ENCODE assay signal across 8 mouse cellular contexts in the genomic region with DNA sequence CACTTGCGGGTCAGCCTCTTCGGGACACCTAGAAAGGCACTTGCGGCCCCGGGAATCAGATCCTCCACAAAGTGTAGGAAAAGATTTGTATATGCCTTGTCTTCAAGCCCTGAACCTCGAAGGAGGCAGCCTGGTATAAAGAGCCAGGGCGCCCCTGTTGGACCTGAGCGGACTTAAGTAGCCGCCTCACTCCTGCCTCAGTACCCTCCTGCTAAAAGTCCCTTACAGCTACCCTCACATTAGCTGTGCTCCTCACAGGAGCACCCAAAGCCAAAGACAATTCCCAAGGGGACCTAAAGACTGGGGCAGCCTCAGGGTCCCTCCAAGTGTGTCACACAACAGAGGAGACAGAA. TPM values are rescaled to one million over a fixed set of nuclear protein-coding genes. Genes with fewer than 3 reads are reported as not detected.
DNase-seq lines count a peak whose midpoint lies in the region; ATAC-seq and TF ChIP-seq lines count a peak whose summit lies in the region.

No protein-coding gene starts in this region.

- no peak for TF ChIP-seq POLR2A in cortical plate, adult 2 months (IDR thresholded peaks at IDR 0.05; ENCODE audit: extremely low read depth, insufficient read depth, low read length)

- DNase-seq in heart, adult 18-20 months = no peak
- DNase-seq in hindbrain, postnatal 0 days (ENCODE audit: low spot score) = no peak
- DNase-seq in midbrain, embryonic 14.5 days = no peak
- DNase-seq in natural killer cell, adult 2 months (ENCODE audit: low spot score in 2 of 2) = no peak
- DNase-seq in thymus, postnatal 0 days (ENCODE audit: low spot score) = no peak
- no peak for DNase-seq in left cerebral cortex, postnatal 4 days

- H3K4me3 ChIP-seq in heart, embryonic 15.5 days = peak overlapping the region; percentile 33
- H3K4me3 ChIP-seq in cortical plate, adult 2 months (ENCODE audit: insufficient read depth, low read length) = peak overlapping the region; percentile 40; the same call in 1 of the 2 replicates
- peak overlapping the region; percentile 35 for H3K4me3 ChIP-seq in hindbrain, postnatal 0 days (ENCODE audit: low read length)
- peak overlapping the region; percentile 37 for H3K4me3 ChIP-seq in midbrain, embryonic 14.5 days (replicated peaks; ENCODE audit: low read depth, low read length)

- WGBS in heart, embryonic 15.5 days = 16% methylated on average over 8 of the region's 8 CpGs
- WGBS in hindbrain, postnatal 0 days = 13% methylated on average over 8 of the region's 8 CpGs
- WGBS in midbrain, embryonic 14.5 days = 13% methylated on average over 8 of the region's 8 CpGs

- no peak for ATAC-seq in heart, embryonic 15.5 days (replicated peaks; ENCODE audit: insufficient number of reproducible peaks, insufficient read depth, low FRiP score, low read depth)
- peak; percentile 27; the same call in 1 of the 2 replicates for ATAC-seq in hindbrain, postnatal 0 days
- ATAC-seq in midbrain, embryonic 14.5 days (ENCODE audit: low FRiP score, low TSS enrichment) = no peak

- H3K9ac ChIP-seq in heart, embryonic 15.5 days = no peak overlapping the region
- peak overlapping the region; percentile 40 for H3K9ac ChIP-seq in hindbrain, postnatal 0 days (replicated peaks; ENCODE audit: low read length)
- H3K9ac ChIP-seq in midbrain, embryonic 14.5 days (replicated peaks; ENCODE audit: low read length) = peak overlapping the region; percentile 50

- peaks cover 41% of the 10 kb centered on the region for H3K27me3 ChIP-seq in heart, embryonic 15.5 days
- H3K27me3 ChIP-seq in hindbrain, postnatal 0 days (ENCODE audit: insufficient read depth, low read length) = 0 out of 2 replicates have a peak, but pooled peaks cover 3% of the 10 kb centered on the region
- H3K27me3 ChIP-seq in midbrain, embryonic 14.5 days (ENCODE audit: control insufficient read depth, insufficient read depth, low read length) = peaks cover 3% of the 10 kb centered on the region

- no peak for TF ChIP-seq CTCF in cortical plate, adult 2 months (IDR thresholded peaks at IDR 0.05; ENCODE audit: extremely low read depth, insufficient read depth, low read length)
- 0 out of 2 replicates have a peak, but pooled peaks have one; percentile 6 for TF ChIP-seq CTCF in hindbrain, postnatal 0 days (IDR thresholded peaks at IDR 0.05; ENCODE audit: low read depth)

- H3K27ac ChIP-seq in heart, embryonic 15.5 days = no peak overlapping the region
- no peak overlapping the region for H3K27ac ChIP-seq in cortical plate, adult 2 months (ENCODE audit: insufficient read depth, low read length)
- H3K27ac ChIP-seq in hindbrain, postnatal 0 days = no peak overlapping the region
- no peak overlapping the region for H3K27ac ChIP-seq in midbrain, embryonic 14.5 days (replicated peaks; ENCODE audit: low read depth, low read length)

- H3K4me2 ChIP-seq in heart, embryonic 15.5 days = peak overlapping the region; percentile 58
- peak overlapping the region; percentile 75 for H3K4me2 ChIP-seq in hindbrain, postnatal 0 days (ENCODE audit: low read depth, low read length)
- H3K4me2 ChIP-seq in midbrain, embryonic 14.5 days (ENCODE audit: low read length) = peak overlapping the region; percentile 72

- peaks cover 8% of the 10 kb centered on the region for H3K4me1 ChIP-seq in heart, embryonic 15.5 days (replicated peaks)
- H3K4me1 ChIP-seq in cortical plate, adult 2 months (ENCODE audit: control insufficient read depth, insufficient read depth, low read length) = no peaks in the 10 kb centered on the region; the same call in 1 of the 2 replicates
- H3K4me1 ChIP-seq in hindbrain, postnatal 0 days (ENCODE audit: insufficient read depth, low read length) = peaks cover 5% of the 10 kb centered on the region; the same call in 1 of the 2 replicates
- no peaks in the 10 kb centered on the region for H3K4me1 ChIP-seq in midbrain, embryonic 14.5 days (ENCODE audit: control insufficient read depth, insufficient read depth, low read length)

- H3K9me3 ChIP-seq in heart, embryonic 15.5 days (replicated peaks) = no peaks in the 10 kb centered on the region
- no peaks in the 10 kb centered on the region for H3K9me3 ChIP-seq in hindbrain, postnatal 0 days (ENCODE audit: low read length)
- no peaks in the 10 kb centered on the region for H3K9me3 ChIP-seq in midbrain, embryonic 14.5 days (ENCODE audit: control insufficient read depth, low read length)

- H3K36me3 ChIP-seq in heart, embryonic 15.5 days = no peaks in the 10 kb centered on the region
- no peaks in the 10 kb centered on the region for H3K36me3 ChIP-seq in hindbrain, postnatal 0 days (ENCODE audit: insufficient read depth, low read length)
- H3K36me3 ChIP-seq in midbrain, embryonic 14.5 days (ENCODE audit: control insufficient read depth, insufficient read depth, low read length) = no peaks in the 10 kb centered on the region

- intact Hi-C loops in left cerebral cortex, postnatal 4 days (cut with DNase I) = no loop called here

RNA-seq across cellular contexts. Expression of a gene that starts 0.4 kb away (rescaled TPM):
- 0.34 and 2.5 TPM in 2 replicates for polyA plus RNA-seq in heart, embryonic 15.5 days (2015; fragmentation: Nextera tagmentation; extraction: Ambion mirVana)
- 1 to 10 TPM in 1 of 2 experiments, under 1 TPM in 1; 0.99 to 1.5 TPM for total RNA-seq in heart, adult 18-20 months (2021)
- 30.8 and 32.0 TPM in 2 replicates for polyA plus RNA-seq in cortical plate, adult 2 months (2012; rRNA removed)
- total RNA-seq in hindbrain, postnatal 0 days (2014; rRNA removed) = 6.5 and 9.1 TPM in 2 replicates
- polyA plus RNA-seq in hindbrain, postnatal 0 days (2015; fragmentation: Nextera tagmentation; extraction: Ambion mirVana) = 4.6 and 6.8 TPM in 2 replicates
- 3.6 TPM in 2 replicates for polyA plus RNA-seq in midbrain, embryonic 14.5 days (2014; fragmentation: Nextera tagmentation; extraction: Ambion mirVana)
- polyA plus RNA-seq in thymus, postnatal 0 days (2015; fragmentation: Nextera tagmentation; extraction: Ambion mirVana) = 18.1 and 21.8 TPM in 2 replicates
- total RNA-seq in left cerebral cortex, postnatal 4 days (2021) = 10 to 100 TPM; 14.1 to 22.9 TPM

RNA-seq across cellular contexts. Expression of a gene that starts 8.4 kb away (rescaled TPM):
- 16.7 and 20.8 TPM in 2 replicates for polyA plus RNA-seq in heart, embryonic 15.5 days (2015; fragmentation: Nextera tagmentation; extraction: Ambion mirVana)
- 1 to 10 TPM; 8.8 to 9.8 TPM for total RNA-seq in heart, adult 18-20 months (2021)
- 74.0 and 74.4 TPM in 2 replicates for polyA plus RNA-seq in cortical plate, adult 2 months (2012; rRNA removed)
- 72.0 and 75.7 TPM in 2 replicates for total RNA-seq in hindbrain, postnatal 0 days (2014; rRNA removed)
- 58.5 and 60.4 TPM in 2 replicates for polyA plus RNA-seq in hindbrain, postnatal 0 days (2015; fragmentation: Nextera tagmentation; extraction: Ambion mirVana)
- polyA plus RNA-seq in midbrain, embryonic 14.5 days (2014; fragmentation: Nextera tagmentation; extraction: Ambion mirVana) = 41.0 and 45.3 TPM in 2 replicates
- polyA plus RNA-seq in thymus, postnatal 0 days (2015; fragmentation: Nextera tagmentation; extraction: Ambion mirVana) = 20.9 and 21.0 TPM in 2 replicates
- total RNA-seq in left cerebral cortex, postnatal 4 days (2021) = 10 to 100 TPM; 28.9 to 35.3 TPM

RNA-seq across cellular contexts. Expression of a gene that starts 39.9 kb away (rescaled TPM):
- 167 and 185 TPM in 2 replicates for polyA plus RNA-seq in heart, embryonic 15.5 days (2015; fragmentation: Nextera tagmentation; extraction: Ambion mirVana)
- 100 to 1,000 TPM; 114 to 120 TPM for total RNA-seq in heart, adult 18-20 months (2021)
- 158 and 186 TPM in 2 replicates for polyA plus RNA-seq in cortical plate, adult 2 months (2012; rRNA removed)
- total RNA-seq in hindbrain, postnatal 0 days (2014; rRNA removed) = 183 and 208 TPM in 2 replicates
- polyA plus RNA-seq in hindbrain, postnatal 0 days (2015; fragmentation: Nextera tagmentation; extraction: Ambion mirVana) = 96.5 and 101 TPM in 2 replicates
- polyA plus RNA-seq in midbrain, embryonic 14.5 days (2014; fragmentation: Nextera tagmentation; extraction: Ambion mirVana) = 88.0 and 97.8 TPM in 2 replicates
- 41.1 and 45.5 TPM in 2 replicates for polyA plus RNA-seq in thymus, postnatal 0 days (2015; fragmentation: Nextera tagmentation; extraction: Ambion mirVana)
- total RNA-seq in left cerebral cortex, postnatal 4 days (2021) = 10 to 100 TPM; 73.2 to 83.6 TPM
